Mouse (Mus musculus): ENCODE results near the gene Fbxo46.

The Fbxo46 gene

DNA sequence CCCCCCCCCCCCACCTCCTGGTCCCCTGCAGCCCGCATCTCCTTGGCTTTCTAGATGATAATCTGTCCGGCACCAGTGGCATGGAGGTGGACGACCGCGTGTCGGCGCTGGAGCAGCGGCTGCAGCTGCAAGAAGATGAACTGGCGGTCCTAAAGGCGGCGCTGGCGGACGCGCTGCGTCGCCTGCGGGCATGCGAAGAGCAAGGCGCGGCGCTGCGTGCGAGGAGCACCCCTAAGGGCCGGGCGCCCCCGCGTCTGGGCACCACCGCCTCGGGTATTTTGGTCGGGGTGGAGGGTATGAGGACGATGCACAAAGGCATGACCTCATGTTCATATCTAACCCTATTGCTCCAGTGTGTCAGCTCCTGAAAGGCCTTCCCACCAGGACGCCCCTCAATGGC, 59.5 kb downstream of the Fbxo46 start:
- H3K4me3 ChIP-seq (replicated peaks; ENCODE audit: low read length): peak overlapping the region; percentile 71
- peaks cover 26% of the 10 kb centered on the region for H3K27me3 ChIP-seq (ENCODE audit: insufficient read depth, low read length)
- TF ChIP-seq NANOG (IDR thresholded peaks at IDR 0.05; ENCODE audit: borderline replicate concordance, low read length) (no peak), CTCF (conservative IDR thresholded peaks at IDR 0.05; ENCODE audit: low read length) (no peak; the same call in 1 of the 2 replicates), POU5F1 (IDR thresholded peaks at IDR 0.05; ENCODE audit: borderline replicate concordance, low read length) (no peak)
- H3K9me3 ChIP-seq (ENCODE audit: low read length): no peaks in the 10 kb centered on the region
- H3K4me1 ChIP-seq (replicated peaks; ENCODE audit: low read depth, low read length): peaks cover 73% of the 10 kb centered on the region
- H3K36me3 ChIP-seq (ENCODE audit: insufficient read depth, low read length): 0 out of 2 replicates have a peak, but pooled peaks cover 6% of the 10 kb centered on the region

DNA sequence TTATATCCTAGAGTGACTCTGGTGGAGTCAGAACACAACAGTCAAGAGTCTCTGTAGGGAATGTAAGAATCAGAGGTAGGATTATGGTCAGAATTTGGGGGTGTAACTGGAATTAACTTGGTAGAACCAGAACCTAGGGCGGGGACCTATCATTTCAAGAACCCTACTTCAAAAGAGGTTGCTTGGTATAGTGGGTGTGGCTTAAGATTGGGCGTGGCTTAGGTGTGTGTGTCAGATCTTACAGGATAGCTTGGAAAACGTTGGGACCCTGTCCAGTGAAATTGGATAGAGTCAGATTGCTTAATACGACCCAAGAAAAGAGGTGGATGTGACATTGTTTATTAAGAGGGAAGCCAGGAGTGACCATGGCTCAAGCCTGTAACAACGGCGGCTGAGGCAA, 60.3 kb downstream of the Fbxo46 start:
- no peaks in the 10 kb centered on the region for H3K9me3 ChIP-seq (ENCODE audit: low read length)
- H3K4me1 ChIP-seq (replicated peaks; ENCODE audit: low read depth, low read length): peaks cover 78% of the 10 kb centered on the region
- peaks cover 26% of the 10 kb centered on the region for H3K27me3 ChIP-seq (ENCODE audit: insufficient read depth, low read length)
- peaks cover 10% of the 10 kb centered on the region for H3K36me3 ChIP-seq (ENCODE audit: insufficient read depth, low read length)
- H3K4me3 ChIP-seq (replicated peaks; ENCODE audit: low read length): peak overlapping the region; percentile 71
- TF ChIP-seq NANOG (IDR thresholded peaks at IDR 0.05; ENCODE audit: borderline replicate concordance, low read length): no peak
- TF ChIP-seq CTCF (conservative IDR thresholded peaks at IDR 0.05; ENCODE audit: low read length): no peak
- no peak for TF ChIP-seq POU5F1 (IDR thresholded peaks at IDR 0.05; ENCODE audit: borderline replicate concordance, low read length)

DNA sequence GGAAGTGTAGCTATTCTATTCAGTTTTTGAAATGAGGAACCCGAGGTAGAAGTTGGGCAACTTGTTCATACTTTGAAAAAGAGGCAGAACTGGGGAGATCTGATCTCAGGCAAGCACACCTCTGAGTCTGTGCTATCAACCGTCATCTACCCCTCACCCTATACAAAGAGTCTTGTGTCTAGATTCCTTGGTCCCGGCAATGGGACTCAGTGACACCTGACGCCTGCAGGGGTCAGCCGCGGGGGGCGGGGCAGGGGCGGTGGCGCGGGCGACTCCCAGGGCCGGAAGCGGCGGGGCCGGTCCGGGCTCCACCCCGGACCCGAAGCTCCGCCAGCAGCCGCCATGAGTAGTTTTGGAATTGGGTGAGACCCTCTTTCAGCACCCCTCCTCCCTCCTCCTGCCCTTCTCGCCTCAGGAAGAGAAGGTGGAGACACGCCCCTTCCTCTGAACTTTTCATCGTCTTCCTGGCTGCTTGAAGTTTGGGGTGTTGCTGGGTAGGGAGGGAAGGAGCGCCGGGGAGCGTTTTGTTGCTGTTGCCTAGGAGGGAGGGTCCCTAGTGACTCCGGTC, 61.3 kb downstream of the Fbxo46 start:
- Histone ChIP-seq H3K4me1 (replicated peaks; ENCODE audit: low read depth, low read length) (peaks cover 88% of the 10 kb centered on the region), H3K4me3 (replicated peaks; ENCODE audit: low read length) (peak overlapping the region; percentile 83), H3K36me3 (ENCODE audit: insufficient read depth, low read length) (peaks cover 17% of the 10 kb centered on the region), H3K9me3 (ENCODE audit: low read length) (no peaks in the 10 kb centered on the region), H3K27me3 (ENCODE audit: insufficient read depth, low read length) (peaks cover 26% of the 10 kb centered on the region)
- TF ChIP-seq NANOG (IDR thresholded peaks at IDR 0.05; ENCODE audit: borderline replicate concordance, low read length): no peak
- no peak for TF ChIP-seq CTCF (conservative IDR thresholded peaks at IDR 0.05; ENCODE audit: low read length)
- no peak for TF ChIP-seq POU5F1 (IDR thresholded peaks at IDR 0.05; ENCODE audit: borderline replicate concordance, low read length)

DNA sequence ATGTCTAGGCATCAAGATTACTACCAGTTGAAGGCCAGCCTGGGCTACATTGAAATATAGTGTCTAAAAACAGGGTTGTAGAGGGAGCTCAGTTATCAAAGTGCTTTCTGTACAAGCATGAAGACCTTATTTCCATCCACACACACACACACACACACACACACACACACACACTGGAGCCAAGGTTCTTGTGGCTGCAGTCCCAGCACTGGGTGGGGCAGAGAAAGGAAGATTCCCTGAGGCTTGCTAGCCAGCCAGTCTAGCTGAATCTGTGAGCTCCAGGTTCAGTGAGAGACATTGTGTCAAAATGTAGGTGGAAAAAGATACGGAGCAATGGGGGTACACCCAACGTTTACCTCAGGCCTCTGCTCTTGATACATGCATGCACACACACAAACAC, 64.6 kb downstream of the Fbxo46 start:
- Histone ChIP-seq H3K9me3 (ENCODE audit: low read length) (no peaks in the 10 kb centered on the region), H3K36me3 (ENCODE audit: insufficient read depth, low read length) (peaks cover 39% of the 10 kb centered on the region), H3K27me3 (ENCODE audit: insufficient read depth, low read length) (peaks cover 5% of the 10 kb centered on the region; the same call in 1 of the 2 replicates), H3K4me3 (replicated peaks; ENCODE audit: low read length) (no peak overlapping the region), H3K4me1 (replicated peaks; ENCODE audit: low read depth, low read length) (peaks cover 67% of the 10 kb centered on the region)
- TF ChIP-seq NANOG (IDR thresholded peaks at IDR 0.05; ENCODE audit: borderline replicate concordance, low read length): no peak
- no peak for TF ChIP-seq CTCF (conservative IDR thresholded peaks at IDR 0.05; ENCODE audit: low read length)

DNA sequence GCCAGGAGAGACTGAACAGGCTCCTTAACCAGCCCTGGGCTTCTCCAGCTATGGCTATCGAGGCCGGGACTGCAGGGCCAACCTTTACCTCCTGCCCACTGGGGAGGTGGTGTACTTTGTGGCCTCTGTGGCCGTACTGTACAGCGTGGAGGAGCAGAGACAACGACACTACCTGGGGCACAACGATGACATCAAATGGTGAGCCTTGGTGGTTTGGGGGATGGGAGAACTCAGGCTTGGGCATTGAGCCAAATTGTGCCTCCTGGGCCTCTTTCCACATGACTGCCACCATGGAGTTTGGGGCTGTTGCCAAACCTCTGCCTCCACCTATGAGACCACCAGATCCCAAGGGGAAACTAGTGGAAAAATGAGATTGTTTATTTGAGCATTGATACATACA, 65.1 kb downstream of the Fbxo46 start:
- peaks cover 39% of the 10 kb centered on the region for H3K36me3 ChIP-seq (ENCODE audit: insufficient read depth, low read length)
- H3K4me1 ChIP-seq (replicated peaks; ENCODE audit: low read depth, low read length): peaks cover 62% of the 10 kb centered on the region
- 0 out of 2 replicates have a peak overlapping the region, but pooled peaks have one; percentile 7 for H3K4me3 ChIP-seq (replicated peaks; ENCODE audit: low read length)
- no peak for TF ChIP-seq NANOG (IDR thresholded peaks at IDR 0.05; ENCODE audit: borderline replicate concordance, low read length)
- no peak for TF ChIP-seq POU5F1 (IDR thresholded peaks at IDR 0.05; ENCODE audit: borderline replicate concordance, low read length)
- no peak for TF ChIP-seq CTCF (conservative IDR thresholded peaks at IDR 0.05; ENCODE audit: low read length)
- 0 out of 2 replicates have a peak, but pooled peaks cover under 1% of the 10 kb centered on the region for H3K27me3 ChIP-seq (ENCODE audit: insufficient read depth, low read length)
- no peaks in the 10 kb centered on the region for H3K9me3 ChIP-seq (ENCODE audit: low read length)
